ENCODE assay signal across 19 mouse cellular contexts in the genomic region with DNA sequence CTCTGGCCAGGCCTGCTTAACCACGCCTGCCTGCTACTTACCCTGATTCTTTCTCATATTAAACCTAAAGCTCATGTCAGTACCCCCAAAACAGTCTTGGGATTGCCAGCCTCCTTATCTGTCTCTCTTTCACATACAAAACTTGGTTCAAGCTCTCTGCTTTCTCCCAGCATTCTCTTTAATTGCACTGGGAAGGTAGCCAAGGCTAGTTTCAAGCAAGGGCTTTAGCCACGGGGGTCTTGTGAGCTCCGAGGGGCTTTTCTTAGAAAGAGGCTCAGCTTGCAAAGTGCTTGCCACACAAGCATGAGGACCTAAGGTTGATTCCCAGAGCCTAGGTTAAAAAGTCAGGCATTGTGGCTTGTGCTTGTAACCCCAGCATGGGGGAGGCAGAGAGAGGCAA. TPM values are rescaled to one million over a fixed set of nuclear protein-coding genes. Genes with fewer than 3 reads are reported as not detected.
A peak's percentile ranks its signal among the peaks of the same experiment; 100 is the strongest.
DNase-seq lines count a peak whose midpoint lies in the region; ATAC-seq and TF ChIP-seq lines count a peak whose summit lies in the region.
"Had no signal": no experiment of that assay in that cellular context is flagged by ENCODE, and none has a peak within 500 bp of the region (broad histone marks: within the 10 kb centered on the region; RNA-seq: fewer than 3 reads in every experiment).

No protein-coding gene starts in this region.

- no peak for DNase-seq in forebrain, postnatal 0 days
- DNase-seq in hindbrain, postnatal 0 days (ENCODE audit: low spot score) = peak; percentile 37
- DNase-seq in hindbrain, embryonic 11.5 days (ENCODE audit: low spot score) = no peak
- peak; percentile 69 for DNase-seq in forebrain, embryonic 14.5 days (ENCODE audit: low spot score)
- no peak for DNase-seq in adrenal gland, adult 8-10 months
- DNase-seq: adrenal gland, adult 2 months; adrenal gland, postnatal 36 days; cerebellum, adult 11 months; cerebellum, adult 8-10 months; cerebellum, postnatal 14 days; gastrocnemius, adult 2 months; gastrocnemius, postnatal 25 days; heart, postnatal 10 days; kidney, adult 18-20 months had no signal

- no peaks in the 10 kb centered on the region for H3K36me3 ChIP-seq in forebrain, embryonic 13.5 days (ENCODE audit: poor library complexity, severe bottlenecking)
- H3K36me3 ChIP-seq in forebrain, postnatal 0 days (ENCODE audit: insufficient read depth) = no peaks in the 10 kb centered on the region
- no peaks in the 10 kb centered on the region for H3K36me3 ChIP-seq in hindbrain, postnatal 0 days (ENCODE audit: insufficient read depth, low read length)
- H3K36me3 ChIP-seq in hindbrain, embryonic 11.5 days (ENCODE audit: control insufficient read depth, insufficient read depth, low read length) = no peaks in the 10 kb centered on the region
- no peaks in the 10 kb centered on the region for H3K36me3 ChIP-seq in forebrain, embryonic 14.5 days (ENCODE audit: control insufficient read depth, insufficient read depth, low read length)
- H3K36me3 ChIP-seq: embryonic facial prominence, embryonic 15.5 days; hindbrain, embryonic 12.5 days; intestine, embryonic 15.5 days had no signal

- no peaks in the 10 kb centered on the region for H3K9me3 ChIP-seq in forebrain, embryonic 13.5 days (replicated peaks)
- H3K9me3 ChIP-seq in forebrain, postnatal 0 days (ENCODE audit: low read length) = no peaks in the 10 kb centered on the region
- no peaks in the 10 kb centered on the region for H3K9me3 ChIP-seq in hindbrain, postnatal 0 days (ENCODE audit: low read length)
- no peaks in the 10 kb centered on the region for H3K9me3 ChIP-seq in hindbrain, embryonic 11.5 days (ENCODE audit: control insufficient read depth, low read length)
- no peaks in the 10 kb centered on the region for H3K9me3 ChIP-seq in forebrain, embryonic 14.5 days (replicated peaks; ENCODE audit: control insufficient read depth, low read length)
- H3K9me3 ChIP-seq: embryonic facial prominence, embryonic 15.5 days; intestine, embryonic 15.5 days had no signal

- H3K4me1 ChIP-seq in forebrain, embryonic 13.5 days = peaks cover 8% of the 10 kb centered on the region
- H3K4me1 ChIP-seq in forebrain, postnatal 0 days (ENCODE audit: insufficient read depth) = no peaks in the 10 kb centered on the region
- H3K4me1 ChIP-seq in hindbrain, postnatal 0 days (ENCODE audit: insufficient read depth, low read length) = no peaks in the 10 kb centered on the region
- H3K4me1 ChIP-seq in hindbrain, embryonic 11.5 days (replicated peaks; ENCODE audit: control insufficient read depth, insufficient read depth, low read length) = no peaks in the 10 kb centered on the region
- H3K4me1 ChIP-seq in forebrain, embryonic 14.5 days (ENCODE audit: control insufficient read depth, insufficient read depth, low read length) = no peaks in the 10 kb centered on the region
- H3K4me1 ChIP-seq: embryonic facial prominence, embryonic 15.5 days; hindbrain, embryonic 12.5 days; intestine, embryonic 15.5 days had no signal

- no peak for ATAC-seq in forebrain, embryonic 13.5 days
- ATAC-seq in forebrain, postnatal 0 days = no peak
- no peak for ATAC-seq in hindbrain, postnatal 0 days
- no peak for ATAC-seq in hindbrain, embryonic 11.5 days (ENCODE audit: low FRiP score)
- no peak for ATAC-seq in forebrain, embryonic 14.5 days
- ATAC-seq: intestine, embryonic 15.5 days had no signal

- TF ChIP-seq CTCF in forebrain, postnatal 0 days (IDR thresholded peaks at IDR 0.05; ENCODE audit: low read depth) = no peak
- TF ChIP-seq CTCF in hindbrain, postnatal 0 days (IDR thresholded peaks at IDR 0.05; ENCODE audit: low read depth) = no peak

- H3K9ac ChIP-seq in forebrain, embryonic 13.5 days = no peak overlapping the region
- H3K9ac ChIP-seq in forebrain, postnatal 0 days = no peak overlapping the region
- no peak overlapping the region for H3K9ac ChIP-seq in hindbrain, postnatal 0 days (replicated peaks; ENCODE audit: low read length)
- H3K9ac ChIP-seq in hindbrain, embryonic 11.5 days (ENCODE audit: low read depth, low read length) = no peak overlapping the region
- H3K9ac ChIP-seq in forebrain, embryonic 14.5 days (ENCODE audit: low read length) = no peak overlapping the region
- H3K9ac ChIP-seq: embryonic facial prominence, embryonic 15.5 days; hindbrain, embryonic 12.5 days; intestine, embryonic 15.5 days had no signal

- no peak overlapping the region for H3K4me2 ChIP-seq in forebrain, embryonic 13.5 days
- H3K4me2 ChIP-seq in forebrain, postnatal 0 days (ENCODE audit: low read depth) = no peak overlapping the region
- no peak overlapping the region for H3K4me2 ChIP-seq in hindbrain, postnatal 0 days (ENCODE audit: low read depth, low read length)
- H3K4me2 ChIP-seq in hindbrain, embryonic 11.5 days (replicated peaks; ENCODE audit: low read depth, low read length) = no peak overlapping the region
- no peak overlapping the region for H3K4me2 ChIP-seq in forebrain, embryonic 14.5 days (ENCODE audit: low read length)
- H3K4me2 ChIP-seq: embryonic facial prominence, embryonic 15.5 days; hindbrain, embryonic 12.5 days; intestine, embryonic 15.5 days had no signal

- WGBS in forebrain, embryonic 13.5 days = 29% methylated on average over 3 of the region's 3 CpGs
- 20% methylated on average over 3 of the region's 3 CpGs for WGBS in forebrain, postnatal 0 days
- WGBS in hindbrain, postnatal 0 days = 45% methylated on average over 3 of the region's 3 CpGs
- WGBS in hindbrain, embryonic 11.5 days = 84% methylated on average over 3 of the region's 3 CpGs
- WGBS in forebrain, embryonic 14.5 days = 23% methylated on average over 3 of the region's 3 CpGs

- H3K4me3 ChIP-seq in forebrain, embryonic 13.5 days = no peak overlapping the region
- H3K4me3 ChIP-seq in forebrain, postnatal 0 days (ENCODE audit: low read depth, low read length) = no peak overlapping the region
- no peak overlapping the region for H3K4me3 ChIP-seq in hindbrain, postnatal 0 days (ENCODE audit: low read length)
- no peak overlapping the region for H3K4me3 ChIP-seq in hindbrain, embryonic 11.5 days (ENCODE audit: low read depth, low read length)
- H3K4me3 ChIP-seq in forebrain, embryonic 14.5 days (ENCODE audit: low read depth, low read length) = no peak overlapping the region
- H3K4me3 ChIP-seq: embryonic facial prominence, embryonic 15.5 days; erythroblast, embryonic 14.5 days; gastrocnemius, adult 2 months; hindbrain, embryonic 12.5 days; intestine, embryonic 15.5 days had no signal

- no peaks in the 10 kb centered on the region for H3K27me3 ChIP-seq in forebrain, embryonic 13.5 days
- no peaks in the 10 kb centered on the region for H3K27me3 ChIP-seq in forebrain, postnatal 0 days (ENCODE audit: insufficient read depth, low read length)
- H3K27me3 ChIP-seq in hindbrain, postnatal 0 days (ENCODE audit: insufficient read depth, low read length) = no peaks in the 10 kb centered on the region
- no peaks in the 10 kb centered on the region for H3K27me3 ChIP-seq in hindbrain, embryonic 11.5 days (ENCODE audit: control insufficient read depth, insufficient read depth, low read length)
- no peaks in the 10 kb centered on the region for H3K27me3 ChIP-seq in forebrain, embryonic 14.5 days (replicated peaks; ENCODE audit: control insufficient read depth, insufficient read depth, low read length)
- H3K27me3 ChIP-seq: embryonic facial prominence, embryonic 15.5 days; hindbrain, embryonic 12.5 days; intestine, embryonic 15.5 days had no signal

- peak overlapping the region; percentile 27 for H3K27ac ChIP-seq in forebrain, embryonic 13.5 days
- H3K27ac ChIP-seq in forebrain, postnatal 0 days (ENCODE audit: low read depth, low read length) = no peak overlapping the region
- no peak overlapping the region for H3K27ac ChIP-seq in hindbrain, postnatal 0 days
- H3K27ac ChIP-seq in hindbrain, embryonic 11.5 days (ENCODE audit: low read depth, low read length) = no peak overlapping the region
- peak overlapping the region; percentile 9; the same call in 1 of the 2 replicates for H3K27ac ChIP-seq in forebrain, embryonic 14.5 days (ENCODE audit: low read depth, low read length)
- H3K27ac ChIP-seq: embryonic facial prominence, embryonic 15.5 days; gastrocnemius, adult 2 months; hindbrain, embryonic 12.5 days; intestine, embryonic 15.5 days had no signal

RNA-seq across cellular contexts. Expression of a gene that starts 34.2 kb away (rescaled TPM):
- 18.2 and 25.7 TPM in 2 replicates for polyA plus RNA-seq in forebrain, embryonic 13.5 days (2015; fragmentation: Nextera tagmentation; extraction: Ambion mirVana)
- 16.5 and 19.7 TPM in 2 replicates for total RNA-seq in forebrain, postnatal 0 days (2014; rRNA removed)
- polyA plus RNA-seq in forebrain, postnatal 0 days (2015; fragmentation: Nextera tagmentation; extraction: Ambion mirVana) = 14.2 and 16.6 TPM in 2 replicates
- 35.1 and 49.8 TPM in 2 replicates for total RNA-seq in hindbrain, postnatal 0 days (2014; rRNA removed)
- polyA plus RNA-seq in hindbrain, postnatal 0 days (2015; fragmentation: Nextera tagmentation; extraction: Ambion mirVana) = 18.0 TPM in 2 replicates
- polyA plus RNA-seq in hindbrain, embryonic 11.5 days (2014; fragmentation: Nextera tagmentation; extraction: Ambion mirVana) = 6.6 and 7.2 TPM in 2 replicates
- polyA plus RNA-seq in forebrain, embryonic 14.5 days (2014; fragmentation: Nextera tagmentation; extraction: Ambion mirVana) = 11.4 and 12.4 TPM in 2 replicates
- 10 to 100 TPM in 1 of 4 experiments, 1 to 10 TPM in 3; 2.8 to 10.5 (median 6.3) TPM for total RNA-seq in adrenal gland, adult 8-10 months (2022)

Comparison
In these comparisons a context has a peak if more than half of its experiments do, and no peak if none do; other contexts are left out.
1. H3K27ac ChIP-seq: peak in forebrain, embryonic 13.5 days (single experiment) and forebrain, embryonic 14.5 days (single experiment); none in forebrain, postnatal 0 days (single experiment), hindbrain, postnatal 0 days (single experiment) and hindbrain, embryonic 11.5 days (single experiment).
2. DNase-seq: peak in hindbrain, postnatal 0 days (single experiment) and forebrain, embryonic 14.5 days (single experiment); none in forebrain, postnatal 0 days (single experiment), hindbrain, embryonic 11.5 days (single experiment) and adrenal gland, adult 8-10 months (single experiment).